In the genomic region with DNA sequence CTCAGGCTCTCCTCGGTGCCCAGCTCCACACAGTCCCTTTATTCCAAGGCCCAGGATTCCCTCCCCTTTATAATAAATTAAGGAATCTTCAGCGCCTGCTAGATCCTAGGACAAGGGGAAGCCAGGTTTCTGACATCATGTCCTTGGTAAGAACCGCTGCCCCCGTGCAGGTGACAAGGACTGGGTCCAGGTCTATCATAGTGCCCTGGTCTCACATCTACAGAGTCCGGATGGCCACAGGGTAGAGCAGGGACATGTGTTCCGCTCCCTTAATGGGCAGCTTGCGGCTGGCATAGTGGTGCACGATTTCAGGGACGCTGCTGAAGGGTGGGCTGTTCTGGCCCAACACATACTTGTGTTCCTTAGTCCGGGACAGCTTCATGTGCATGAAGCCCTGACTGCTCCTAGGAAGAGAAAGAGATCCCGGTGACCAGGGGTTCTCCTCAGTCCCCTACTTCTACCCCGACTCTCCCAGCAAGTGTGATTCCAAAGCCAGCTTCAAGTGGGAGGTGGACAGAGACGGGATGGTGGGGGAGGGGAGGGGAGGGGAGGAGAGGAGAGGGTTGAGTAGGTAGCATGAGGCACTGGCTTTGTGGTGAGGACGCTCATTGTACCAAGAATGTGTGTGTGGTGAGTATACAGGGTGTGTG, we compare ENCODE assay signal across 7 mouse cellular contexts. TPM values are rescaled to one million over a fixed set of nuclear protein-coding genes. Genes with fewer than 3 reads are reported as not detected.
A peak's percentile ranks its signal among the peaks of the same experiment; 100 is the strongest.
DNase-seq lines count a peak whose midpoint lies in the region; ATAC-seq and TF ChIP-seq lines count a peak whose summit lies in the region.

No protein-coding gene starts in this region.

- H3K27ac ChIP-seq in lung, embryonic 14.5 days (ENCODE audit: low read depth), result peak overlapping the region; percentile 99
- no peak overlapping the region for H3K27ac ChIP-seq in bone marrow macrophage, adult 2 months (ENCODE audit: insufficient read depth, low read depth, low read length)
- H3K27ac ChIP-seq in hindbrain, embryonic 16.5 days (ENCODE audit: low read depth, low read length), result peak overlapping the region; percentile 96

- H3K4me3 ChIP-seq in lung, embryonic 14.5 days (ENCODE audit: low read depth, low read length), result peak overlapping the region; percentile 57
- peak overlapping the region; percentile 73 for H3K4me3 ChIP-seq in bone marrow macrophage, adult 2 months (ENCODE audit: insufficient read depth, low read length)
- peak overlapping the region; percentile 53 for H3K4me3 ChIP-seq in hindbrain, embryonic 16.5 days (ENCODE audit: low read length)

- TF ChIP-seq CTCF in lung, embryonic 14.5 days (IDR thresholded peaks at IDR 0.05; ENCODE audit: low read depth), result no peak
- no peak for TF ChIP-seq CTCF in bone marrow macrophage, adult 2 months (IDR thresholded peaks at IDR 0.05; ENCODE audit: low read depth, low read length)

- 0 out of 2 replicates have a peak, but pooled peaks cover 3% of the 10 kb centered on the region for H3K4me1 ChIP-seq in lung, embryonic 14.5 days (ENCODE audit: insufficient read depth)
- H3K4me1 ChIP-seq in bone marrow macrophage, adult 2 months (ENCODE audit: control insufficient read depth, insufficient read depth, low read length), result peaks cover 3% of the 10 kb centered on the region; the same call in 1 of the 2 replicates
- peaks cover 46% of the 10 kb centered on the region for H3K4me1 ChIP-seq in hindbrain, embryonic 16.5 days (ENCODE audit: control insufficient read depth, insufficient read depth, low read depth, low read length)

- H3K27me3 ChIP-seq in lung, embryonic 14.5 days (ENCODE audit: insufficient read depth, low read length), result no peaks in the 10 kb centered on the region
- no peaks in the 10 kb centered on the region; the same call in 1 of the 2 replicates for H3K27me3 ChIP-seq in hindbrain, embryonic 16.5 days (replicated peaks; ENCODE audit: control insufficient read depth, insufficient read depth, low read length)

- TF ChIP-seq POLR2A in bone marrow macrophage, adult 2 months (IDR thresholded peaks at IDR 0.05; ENCODE audit: borderline replicate concordance, low read depth, low read length), result no peak

- no peak for DNase-seq in lung, embryonic 14.5 days
- DNase-seq in lung, postnatal 10 days, result no peak
- peak; percentile 61 for DNase-seq in embryo, embryonic 9.5 days (ENCODE audit: extremely low spot score)
- DNase-seq in ovary, postnatal 10 days (ENCODE audit: low spot score), result no peak

- H3K4me2 ChIP-seq in lung, embryonic 14.5 days, result peak overlapping the region; percentile 77
- H3K4me2 ChIP-seq in hindbrain, embryonic 16.5 days (ENCODE audit: low read length), result peak overlapping the region; percentile 64

- ATAC-seq in lung, embryonic 14.5 days (ENCODE audit: insufficient read depth), result peak; percentile 57
- ATAC-seq in hindbrain, embryonic 16.5 days, result peak; percentile 53
- peak; percentile 16 for ATAC-seq in megakaryocyte-erythroid progenitor cell, adult 5-6 weeks (replicated peaks; ENCODE audit: low FRiP score, low TSS enrichment, poor library complexity, severe bottlenecking)

- H3K9ac ChIP-seq in lung, embryonic 14.5 days, result peak overlapping the region; percentile 82
- peak overlapping the region; percentile 83 for H3K9ac ChIP-seq in hindbrain, embryonic 16.5 days (ENCODE audit: low read depth, low read length)

- WGBS in lung, embryonic 14.5 days, result 4% methylated on average over 14 of the region's 14 CpGs
- 10% methylated on average over 14 of the region's 14 CpGs for WGBS in hindbrain, embryonic 16.5 days

- peaks cover 9% of the 10 kb centered on the region for H3K36me3 ChIP-seq in lung, embryonic 14.5 days (ENCODE audit: insufficient read depth)
- H3K36me3 ChIP-seq in hindbrain, embryonic 16.5 days (ENCODE audit: control insufficient read depth, insufficient read depth, low read length), result no peaks in the 10 kb centered on the region; the same call in 1 of the 2 replicates

- H3K9me3 ChIP-seq in lung, embryonic 14.5 days (ENCODE audit: low read depth, low read length), result no peaks in the 10 kb centered on the region
- H3K9me3 ChIP-seq in hindbrain, embryonic 16.5 days (ENCODE audit: control insufficient read depth, low read length), result no peaks in the 10 kb centered on the region

RNA-seq across cellular contexts. Expression of a gene that starts 19.7 kb away (rescaled TPM):
- 3.7 and 5.1 TPM in 2 replicates for polyA plus RNA-seq in lung, embryonic 14.5 days (2014; fragmentation: Nextera tagmentation; extraction: Ambion mirVana)
- 2.6 TPM in 2 replicates for polyA plus RNA-seq in bone marrow macrophage, adult 2 months (2012; ENCODE audit: insufficient read depth, insufficient read length, missing spikeins)
- 11.7 and 11.8 TPM in 2 replicates for polyA plus RNA-seq in hindbrain, embryonic 16.5 days (2015; fragmentation: Nextera tagmentation; extraction: Ambion mirVana)
- total RNA-seq in megakaryocyte-erythroid progenitor cell, adult 5-6 weeks (2014; fragmentation: Nextera tagmentation), result 5.2 and 8.7 TPM in 2 replicates
- total RNA-seq in megakaryocyte-erythroid progenitor cell, adult 5-6 weeks (2017), result 1.6 and 13.8 TPM in 2 replicates

RNA-seq across cellular contexts. Expression of a gene that starts 33.8 kb away (rescaled TPM):
- polyA plus RNA-seq in lung, embryonic 14.5 days (2014; fragmentation: Nextera tagmentation; extraction: Ambion mirVana), result not detected in 2 replicates
- polyA plus RNA-seq in bone marrow macrophage, adult 2 months (2012; ENCODE audit: insufficient read depth, insufficient read length, missing spikeins), result not detected in 2 replicates
- polyA plus RNA-seq in hindbrain, embryonic 16.5 days (2015; fragmentation: Nextera tagmentation; extraction: Ambion mirVana), result 0.09 and 0.15 TPM in 2 replicates
- total RNA-seq in megakaryocyte-erythroid progenitor cell, adult 5-6 weeks (2014; fragmentation: Nextera tagmentation), result not detected in 2 replicates
- total RNA-seq in megakaryocyte-erythroid progenitor cell, adult 5-6 weeks (2017), result not detected in 2 replicates

RNA-seq across cellular contexts. Expression of a gene that starts 35.7 kb away (rescaled TPM):
- not detected in 2 replicates for polyA plus RNA-seq in lung, embryonic 14.5 days (2014; fragmentation: Nextera tagmentation; extraction: Ambion mirVana)
- polyA plus RNA-seq in bone marrow macrophage, adult 2 months (2012; ENCODE audit: insufficient read depth, insufficient read length, missing spikeins), result not detected in 2 replicates
- polyA plus RNA-seq in hindbrain, embryonic 16.5 days (2015; fragmentation: Nextera tagmentation; extraction: Ambion mirVana), result 0.26 and 0.27 TPM in 2 replicates
- total RNA-seq in megakaryocyte-erythroid progenitor cell, adult 5-6 weeks (2014; fragmentation: Nextera tagmentation), result not detected in 2 replicates
- not detected in 2 replicates for total RNA-seq in megakaryocyte-erythroid progenitor cell, adult 5-6 weeks (2017)

RNA-seq across cellular contexts. Expression of a gene that starts 50.6 kb away (rescaled TPM):
- polyA plus RNA-seq in lung, embryonic 14.5 days (2014; fragmentation: Nextera tagmentation; extraction: Ambion mirVana), result 0.11 TPM in 1 of 2 replicates, not detected in the other
- polyA plus RNA-seq in bone marrow macrophage, adult 2 months (2012; ENCODE audit: insufficient read depth, insufficient read length, missing spikeins), result not detected in 2 replicates
- polyA plus RNA-seq in hindbrain, embryonic 16.5 days (2015; fragmentation: Nextera tagmentation; extraction: Ambion mirVana), result 0.19 and 0.36 TPM in 2 replicates
- not detected in 2 replicates for total RNA-seq in megakaryocyte-erythroid progenitor cell, adult 5-6 weeks (2014; fragmentation: Nextera tagmentation)
- not detected in 2 replicates for total RNA-seq in megakaryocyte-erythroid progenitor cell, adult 5-6 weeks (2017)

RNA-seq across cellular contexts. Expression of a gene that starts 51.0 kb away (rescaled TPM):
- 0.07 TPM in 1 of 2 replicates, not detected in the other for polyA plus RNA-seq in lung, embryonic 14.5 days (2014; fragmentation: Nextera tagmentation; extraction: Ambion mirVana)
- not detected in 2 replicates for polyA plus RNA-seq in bone marrow macrophage, adult 2 months (2012; ENCODE audit: insufficient read depth, insufficient read length, missing spikeins)
- polyA plus RNA-seq in hindbrain, embryonic 16.5 days (2015; fragmentation: Nextera tagmentation; extraction: Ambion mirVana), result 0.03 TPM in 1 of 2 replicates, not detected in the other
- not detected in 2 replicates for total RNA-seq in megakaryocyte-erythroid progenitor cell, adult 5-6 weeks (2014; fragmentation: Nextera tagmentation)
- not detected in 2 replicates for total RNA-seq in megakaryocyte-erythroid progenitor cell, adult 5-6 weeks (2017)
